Mouse (Mus musculus) liver, embryonic 14.5 days (tissue): ENCODE measurements around the gene E330034G19Rik. TPM values are rescaled to one million over a fixed set of nuclear protein-coding genes. Genes with fewer than 3 reads are reported as not detected.
A peak's percentile ranks its signal among the peaks of the same experiment; 100 is the strongest.

Experiments used
- ATAC-seq: fragments of 200-750 bp; cut with Nextera tagmentation; 2 replicates; pipeline ENCODE4 v1.8.0; 2017; ENCODE audit warnings: moderate number of reproducible peaks, mild to moderate bottlenecking, moderate library complexity; ENCODE audit not compliant: insufficient read depth
- DNase-seq, 3 experiments: peaks; one replicate each; pipeline ENCODE4 v3.0.0-alpha.2; 2012 to 2013; ENCODE audit warnings: low read depth in 3 of 3, low spot score in 3 of 3
- H3K27ac ChIP-seq: fragments of 300-500 bp; sonication (generic); 2 replicates; pipeline ENCODE4 v1.5.1; 2014; ENCODE audit warnings: moderate library complexity, mild to moderate bottlenecking, control low read depth, inconsistent platforms
- H3K27me3 ChIP-seq: fragments of 300-500 bp; sonication (generic); 2 replicates; pipeline ENCODE4 v1.6.1; 2014; ENCODE audit warnings: mild to moderate bottlenecking, low read length, moderate library complexity; ENCODE audit not compliant: control insufficient read depth, insufficient read depth
- H3K36me3 ChIP-seq: fragments of 300-500 bp; sonication (generic); replicated peaks from 2 replicates; pipeline ENCODE4 v1.6.1; 2014; ENCODE audit warnings: low read depth; ENCODE audit not compliant: control insufficient read depth, insufficient read depth
- H3K4me1 ChIP-seq, 2 experiments: fragments of 200-500 bp in 1 of 2; fragments of 300-500 bp in 1 of 2; sonication (generic) in 1 of 2; replicated peaks; 2 replicates each; pipeline ENCODE4 v1.6.1; 2012 to 2014; ENCODE audit warnings: antibody characterized with exemption in 1 of 2, inconsistent platforms in 1 of 2, low read length in 1 of 2; ENCODE audit not compliant: control insufficient read depth in 2 of 2, insufficient read depth in 2 of 2
- H3K4me2 ChIP-seq: fragments of 300-500 bp; sonication (generic); 2 replicates; pipeline ENCODE4 v1.6.1; 2014; ENCODE audit warnings: low read depth, mild to moderate bottlenecking, control low read depth, moderate library complexity
- H3K4me3 ChIP-seq, 2 experiments: fragments of 200-500 bp in 1 of 2; fragments of 300-500 bp in 1 of 2; sonication (generic) in 1 of 2; 2 replicates each; pipeline ENCODE4 v1.5.1; 2012 to 2014; ENCODE audit warnings: low read depth in 2 of 2, low read length in 2 of 2, mild to moderate bottlenecking in 2 of 2, control low read depth in 1 of 2, inconsistent platforms in 1 of 2, moderate library complexity in 1 of 2; ENCODE audit not compliant: insufficient read depth in 1 of 2
- H3K9ac ChIP-seq: fragments of 300-500 bp; sonication (generic); replicated peaks from 2 replicates; pipeline ENCODE4 v1.6.1; 2014; ENCODE audit warnings: mild to moderate bottlenecking, control low read depth, moderate library complexity
- H3K9me3 ChIP-seq: fragments of 300-500 bp; sonication (generic); 2 replicates; pipeline ENCODE4 v1.6.1; 2016; ENCODE audit warnings: low read length, mixed read lengths; ENCODE audit not compliant: control insufficient read depth
- CTCF ChIP-seq: IDR thresholded peaks from 2 replicates; pipeline ENCODE4 v1.5.1; 2016; ENCODE audit warnings: antibody characterized with exemption, low read depth, control low read depth
- EP300 ChIP-seq: IDR thresholded peaks from 2 replicates; pipeline ENCODE4 v1.6.1; 2016; ENCODE audit warnings: antibody characterized with exemption, low read depth
- WGBS: fragments of 180-500 bp; shearing (Covaris S2); extraction: QIAGEN DNeasy Blood & Tissue Kit; methylation state at CpG from one replicate; pipeline ENCODE4 v1.1.7; 2014; ENCODE audit not compliant: insufficient replicate concordance; 5-methylcytosine and 5-hydroxymethylcytosine counted together
- polyA plus RNA-seq, 2 experiments: library from polyadenylated mRNA; depleted of rRNA in 1 of 2; stranded (reverse) in 1 of 2; unstranded in 1 of 2; fragments of >200 nt; fragmentation: Nextera tagmentation in 1 of 2; extraction: Ambion mirVana in 1 of 2; gene quantifications; 2 replicates each; pipeline versions ENCODE4 v1.2.1 to v1.2.3; 2012 to 2014

E330034G19Rik gene
- polyA plus RNA-seq (2012; rRNA removed) (not detected in 2 replicates), polyA plus RNA-seq (2014; fragmentation: Nextera tagmentation; extraction: Ambion mirVana) (not detected in 2 replicates)

DNA sequence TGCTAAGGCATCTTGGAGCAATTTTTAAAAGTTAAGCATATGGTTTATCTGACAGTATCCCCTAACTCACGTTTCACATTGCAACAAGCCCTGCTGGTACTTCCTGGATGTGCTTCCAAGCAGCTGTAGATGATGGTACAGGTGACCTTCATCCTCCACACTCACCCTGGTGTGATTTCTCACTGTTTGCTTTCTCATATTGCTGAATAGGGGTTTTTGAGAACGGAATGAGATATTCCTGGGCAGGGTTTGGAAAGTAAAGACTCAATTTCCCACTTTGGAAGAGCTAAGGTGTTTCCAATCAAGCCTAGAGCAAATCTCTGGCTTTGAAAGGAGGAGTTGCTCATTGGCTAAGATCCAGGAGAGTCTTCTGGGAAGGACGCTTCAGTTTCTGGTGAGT is at the start of gene E330034G19Rik:
E330034G19Rik (plus strand) TSS at position 301 of the 400 bp plus-strand sequence.
- whole genome bisulfite sequencing: 23% methylated on average over 3 of the region's 3 CpGs

GRCm38 (mm10) chr14:24244330-24245176 is 48.5 kb upstream of the E330034G19Rik start:
- H3K27ac ChIP-seq: no peak overlapping the region
- DNase-seq (no peak), ATAC-seq (no peak)
- no peaks in the 10 kb centered on the region for H3K36me3 ChIP-seq
- no peak for TF ChIP-seq CTCF
- TF ChIP-seq EP300: no peak
- peaks cover 47% of the 10 kb centered on the region for H3K27me3 ChIP-seq
- no peaks in the 10 kb centered on the region for H3K4me1 ChIP-seq
- peak overlapping the region; percentile 56 to 58 for H3K4me3 ChIP-seq
- no peaks in the 10 kb centered on the region for H3K9me3 ChIP-seq
- 1% methylated on average over 40 of the region's 40 CpGs for WGBS
- H3K4me2 ChIP-seq: peak overlapping the region; percentile 62
- H3K9ac ChIP-seq: no peak overlapping the region

More for the DNA sequence above, at the start of gene E330034G19Rik:
- ATAC-seq: no peak
- DNase-seq: no peak
- Histone ChIP-seq H3K9me3 (no peaks in the 10 kb centered on the region), H3K4me1 (no peaks in the 10 kb centered on the region), H3K4me2 (no peak within 1 kb of the TSS), H3K36me3 (no peaks in the 10 kb centered on the region), H3K27ac (no peak within 1 kb of the TSS), H3K9ac (no peak within 1 kb of the TSS), H3K4me3 (no peak within 1 kb of the TSS), H3K27me3 (no peaks in the 10 kb centered on the region)
- TF ChIP-seq EP300 (no peak), CTCF (no peak)

DNA sequence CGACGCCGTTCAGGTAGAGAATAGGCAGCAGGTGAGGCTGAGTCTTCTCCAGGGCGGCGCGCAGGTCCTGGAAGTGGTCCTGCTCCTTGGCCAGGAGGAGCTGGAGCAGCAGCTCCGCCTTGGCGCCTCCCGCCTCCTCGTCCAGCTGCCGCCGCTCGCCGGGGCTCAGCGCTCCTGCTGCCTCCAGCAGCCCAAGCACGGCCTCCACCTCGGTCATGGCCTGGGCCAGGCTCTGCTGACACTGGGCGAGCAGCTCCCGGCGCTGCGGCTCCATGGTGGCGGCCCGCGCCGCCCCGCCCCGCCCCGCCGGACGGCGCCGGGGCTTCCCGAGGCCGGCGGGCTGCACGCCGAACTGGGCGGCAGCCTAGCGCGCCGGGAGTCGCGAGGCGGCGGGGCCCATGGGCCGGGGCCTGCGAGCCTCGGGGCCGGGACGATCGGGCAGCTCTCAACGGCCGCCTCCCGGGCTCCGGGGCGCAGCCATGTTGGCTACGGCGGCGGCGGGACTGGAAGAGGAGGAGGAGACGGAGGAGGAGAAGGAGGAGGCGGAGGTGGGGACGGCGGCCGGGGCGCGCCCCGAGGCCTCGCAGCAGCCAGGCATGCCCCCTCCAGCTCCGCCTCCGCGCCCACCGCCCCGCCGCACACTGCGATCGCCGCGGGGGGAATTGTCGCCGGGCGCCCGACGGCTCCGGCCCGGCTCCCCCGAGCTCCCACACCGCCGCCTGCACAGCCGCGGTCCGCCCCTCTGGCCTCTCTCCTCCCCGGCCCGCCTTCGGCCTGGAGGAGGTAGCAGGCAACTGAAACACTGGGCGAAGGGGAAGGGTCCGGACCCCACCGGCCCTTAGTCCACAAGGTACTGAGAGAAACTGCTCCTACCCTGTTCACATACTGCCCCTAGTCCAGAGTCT is 47.6 kb upstream of the E330034G19Rik start, which contains the start of gene Dlg5:
Dlg5 (minus strand) TSS at position 744 of the 905 bp plus-strand sequence.
- no peaks in the 10 kb centered on the region for H3K4me1 ChIP-seq
- H3K27ac ChIP-seq: no peak within 1 kb of the TSS
- TF ChIP-seq EP300 (no peak), CTCF (no peak)
- DNase-seq (no peak), ATAC-seq (peak; percentile 58)
- H3K9ac ChIP-seq: peak within 1 kb of the TSS; percentile 23
- H3K36me3 ChIP-seq: no peaks in the 10 kb centered on the region
- 1% methylated on average over 80 of the region's 98 CpGs for WGBS
- H3K27me3 ChIP-seq: peaks cover 47% of the 10 kb centered on the region
- H3K4me2 ChIP-seq: peak within 1 kb of the TSS; percentile 62
- H3K9me3 ChIP-seq: no peaks in the 10 kb centered on the region
- H3K4me3 ChIP-seq: peak within 1 kb of the TSS; percentile 56 to 58

DNA sequence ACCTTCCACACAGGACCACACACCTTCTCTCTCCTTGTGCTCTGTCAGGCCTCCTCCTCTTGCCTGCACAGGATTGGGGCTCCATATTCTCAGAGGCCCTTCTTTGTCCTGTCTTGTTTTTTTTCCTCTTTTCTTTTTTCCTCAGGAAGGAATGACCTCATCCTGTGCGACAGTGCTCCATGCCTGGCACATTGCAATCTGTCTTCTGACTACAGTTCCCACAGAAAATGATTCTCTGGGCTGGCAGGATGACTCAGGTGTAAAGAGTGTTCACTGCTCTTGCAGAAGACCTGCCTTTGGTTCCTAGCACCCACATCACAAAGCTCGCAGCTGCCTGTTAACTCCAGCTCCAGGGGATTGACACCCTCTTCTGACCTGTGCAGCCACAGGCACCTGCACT is 43.1 kb upstream of the E330034G19Rik start:
- no peak for DNase-seq
- Histone ChIP-seq H3K9ac (no peak overlapping the region), H3K4me1 (no peaks in the 10 kb centered on the region), H3K4me3 (no peak overlapping the region), H3K9me3 (no peaks in the 10 kb centered on the region), H3K36me3 (no peaks in the 10 kb centered on the region), H3K27me3 (peaks cover 21% of the 10 kb centered on the region), H3K27ac (no peak overlapping the region), H3K4me2 (no peak overlapping the region)
- WGBS: 26% methylated on average over 2 of the region's 2 CpGs
- no peak for ATAC-seq
- TF ChIP-seq EP300 (no peak), CTCF (no peak)

DNA sequence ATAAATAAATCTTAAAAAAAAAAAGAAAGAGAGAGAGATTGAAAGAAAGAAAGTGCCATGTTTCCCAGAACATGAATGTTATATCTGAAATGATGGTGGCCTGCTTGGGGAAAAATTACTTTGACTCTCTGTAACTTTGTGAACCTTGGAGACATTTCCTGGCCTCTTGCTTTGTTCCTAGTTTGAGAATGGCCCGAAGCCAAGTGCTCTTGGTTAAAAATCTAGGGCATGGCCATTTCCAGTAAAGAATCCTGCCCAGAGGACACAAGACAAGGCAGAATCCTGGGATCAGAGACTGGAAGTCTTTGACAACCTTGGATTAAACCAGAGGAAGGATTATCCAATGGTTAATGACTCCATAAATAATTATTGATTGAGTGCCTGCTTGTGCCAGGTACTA is 41.7 kb upstream of the E330034G19Rik start:
- peaks cover 8% of the 10 kb centered on the region for H3K27me3 ChIP-seq
- no peaks in the 10 kb centered on the region for H3K9me3 ChIP-seq
- TF ChIP-seq EP300 (no peak), CTCF (no peak)
- H3K4me2 ChIP-seq: no peak overlapping the region
- H3K4me1 ChIP-seq: no peaks in the 10 kb centered on the region
- no peak overlapping the region for H3K27ac ChIP-seq
- H3K4me3 ChIP-seq: no peak overlapping the region
- DNase-seq (no peak), ATAC-seq (no peak)
- 33% methylated on average over 1 of the region's 1 CpGs for WGBS
- H3K9ac ChIP-seq: no peak overlapping the region
- H3K36me3 ChIP-seq: no peaks in the 10 kb centered on the region
